Mouse (Mus musculus) embryonic facial prominence, embryonic 10.5 days (tissue): ENCODE results near the gene C030005K15Rik. TPM values are rescaled to one million over a fixed set of nuclear protein-coding genes. Genes with fewer than 3 reads are reported as not detected.
"Not testable (repeated sequence)": the region's sequence is repeated elsewhere in the genome, so short reads cannot be mapped to it uniquely, and the experiment has no call there.

Experiments
- DNase-seq: peaks from one replicate; pipeline ENCODE4 v3.0.0-alpha.2; 2017; ENCODE audit warnings: low spot score
- H3K27ac ChIP-seq: fragments of 300-500 bp; sonication (generic); replicated peaks from 2 replicates; pipeline ENCODE4 v1.5.1; 2016; ENCODE audit warnings: mild to moderate bottlenecking
- H3K27me3 ChIP-seq: fragments of 300-500 bp; sonication (generic); replicated peaks from 2 replicates; pipeline ENCODE4 v1.6.1; 2016; ENCODE audit warnings: low read depth, mild to moderate bottlenecking; ENCODE audit not compliant: poor library complexity, severe bottlenecking
- H3K36me3 ChIP-seq: fragments of 300-500 bp; sonication (generic); replicated peaks from 2 replicates; pipeline ENCODE4 v1.6.1; 2016; ENCODE audit warnings: mild to moderate bottlenecking, moderate library complexity
- H3K4me1 ChIP-seq: fragments of 300-500 bp; sonication (generic); 2 replicates; pipeline ENCODE4 v1.6.1; 2016
- H3K4me3 ChIP-seq: fragments of 300-500 bp; sonication (generic); 2 replicates; pipeline ENCODE4 v1.5.1; 2016; ENCODE audit warnings: mild to moderate bottlenecking, moderate library complexity
- H3K9me3 ChIP-seq: fragments of 300-500 bp; sonication (generic); 2 replicates; pipeline ENCODE4 v1.6.1; 2016; ENCODE audit warnings: mild to moderate bottlenecking
- WGBS: fragments of 180-500 bp; shearing (Covaris S2); methylation state at CpG from one replicate; pipeline ENCODE4 v1.1.7; 2016; 5-methylcytosine and 5-hydroxymethylcytosine counted together
- polyA plus RNA-seq: library from polyadenylated mRNA; unstranded; fragments of >200 nt; fragmentation: Nextera tagmentation; extraction: Ambion mirVana; gene quantifications from 2 replicates; pipeline ENCODE4 v1.2.1, GENCODE M21; 2016

Gene C030005K15Rik
- not detected in 2 replicates for polyA plus RNA-seq

GRCm38 (mm10) chr10:97726655-97727054 is at the start of gene C030005K15Rik:
Gene C030005K15Rik (minus strand): TSS chr10:97726755.
- H3K27ac ChIP-seq, H3K36me3 ChIP-seq, H3K9me3 ChIP-seq: not testable (repeated sequence)

GRCm38 (mm10) chr10:97768171-97768749 is 41.7 kb upstream of the C030005K15Rik start:
- Histone ChIP-seq H3K36me3 (no peaks in the 10 kb centered on the region), H3K27me3 (no peaks in the 10 kb centered on the region), H3K9me3 (no peaks in the 10 kb centered on the region), H3K27ac (no peak overlapping the region), H3K4me3 (no peak overlapping the region), H3K4me1 (no peaks in the 10 kb centered on the region)
- WGBS: 61% methylated on average over 5 of the region's 5 CpGs
- DNase-seq: peak; percentile 30

More at GRCm38 (mm10) chr10:97726655-97727054, at the start of gene C030005K15Rik:
- H3K4me3 ChIP-seq, DNase-seq, H3K4me1 ChIP-seq, H3K27me3 ChIP-seq: not testable (repeated sequence)

GRCm38 (mm10) chr10:97753821-97754220 is 27.3 kb upstream of the C030005K15Rik start:
- Histone ChIP-seq H3K4me1 (no peaks in the 10 kb centered on the region), H3K9me3 (no peaks in the 10 kb centered on the region), H3K27ac (no peak overlapping the region), H3K27me3 (no peaks in the 10 kb centered on the region), H3K4me3 (no peak overlapping the region), H3K36me3 (no peaks in the 10 kb centered on the region)
- DNase-seq: no peak
- WGBS: 83% methylated on average over 4 of the region's 4 CpGs

GRCm38 (mm10) chr10:97747231-97747630 is 20.7 kb upstream of the C030005K15Rik start:
- Histone ChIP-seq H3K4me3 (no peak overlapping the region), H3K9me3 (no peaks in the 10 kb centered on the region), H3K27ac (no peak overlapping the region), H3K4me1 (no peaks in the 10 kb centered on the region), H3K36me3 (no peaks in the 10 kb centered on the region), H3K27me3 (no peaks in the 10 kb centered on the region)
- no peak for DNase-seq
- WGBS: 80% methylated on average over 3 of the region's 3 CpGs

- no peak overlapping the region for H3K27ac ChIP-seq
- H3K9me3 ChIP-seq: no peaks in the 10 kb centered on the region
- H3K36me3 ChIP-seq: no peaks in the 10 kb centered on the region
- 70% methylated on average over 1 of the region's 1 CpGs for WGBS
- H3K27me3 ChIP-seq: no peaks in the 10 kb centered on the region
- no peak overlapping the region for H3K4me3 ChIP-seq
- DNase-seq: no peak
- no peaks in the 10 kb centered on the region for H3K4me1 ChIP-seq
Measured at GRCm38 (mm10) chr10:97725929-97726328, 626 bp downstream of the C030005K15Rik start.

GRCm38 (mm10) chr10:97722709-97723108 is 3.8 kb downstream of the C030005K15Rik start:
- DNase-seq: no peak
- WGBS: 93% methylated on average over 9 of the region's 9 CpGs
- no peaks in the 10 kb centered on the region for H3K27me3 ChIP-seq

GRCm38 (mm10) chr10:97720625-97721024 is 5.9 kb downstream of the C030005K15Rik start:
- Histone ChIP-seq H3K4me1 (no peaks in the 10 kb centered on the region), H3K36me3 (no peaks in the 10 kb centered on the region), H3K4me3 (no peak overlapping the region), H3K9me3 (no peaks in the 10 kb centered on the region), H3K27ac (no peak overlapping the region), H3K27me3 (no peaks in the 10 kb centered on the region)
- 89% methylated on average over 1 of the region's 1 CpGs for WGBS
- DNase-seq: no peak

More at GRCm38 (mm10) chr10:97722709-97723108, 3.8 kb downstream of the C030005K15Rik start:
- Histone ChIP-seq H3K4me1 (no peaks in the 10 kb centered on the region), H3K36me3 (no peaks in the 10 kb centered on the region), H3K27ac (no peak overlapping the region), H3K4me3 (no peak overlapping the region), H3K9me3 (no peaks in the 10 kb centered on the region)

- H3K4me1 ChIP-seq: no peaks in the 10 kb centered on the region
- H3K27me3 ChIP-seq: no peaks in the 10 kb centered on the region
- H3K4me3 ChIP-seq: no peak overlapping the region
- WGBS: 78% methylated on average over 2 of the region's 2 CpGs
- H3K9me3 ChIP-seq: no peaks in the 10 kb centered on the region
- no peak for DNase-seq
- H3K36me3 ChIP-seq: no peaks in the 10 kb centered on the region
- H3K27ac ChIP-seq: no peak overlapping the region
Measured at GRCm38 (mm10) chr10:97718021-97718420, 8.5 kb downstream of the C030005K15Rik start.

- no peaks in the 10 kb centered on the region for H3K4me1 ChIP-seq
- H3K4me3 ChIP-seq: no peak overlapping the region
- no peaks in the 10 kb centered on the region for H3K27me3 ChIP-seq
- no peaks in the 10 kb centered on the region for H3K36me3 ChIP-seq
- H3K27ac ChIP-seq: no peak overlapping the region
- no peaks in the 10 kb centered on the region for H3K9me3 ChIP-seq
- WGBS: 84% methylated on average over 1 of the region's 1 CpGs
- DNase-seq: no peak
Measured at GRCm38 (mm10) chr10:97717233-97717632, 9.3 kb downstream of the C030005K15Rik start.

GRCm38 (mm10) chr10:97715289-97715906 is 11.2 kb downstream of the C030005K15Rik start:
- WGBS: 84% methylated on average over 3 of the region's 3 CpGs
- Histone ChIP-seq H3K9me3 (no peaks in the 10 kb centered on the region), H3K4me3 (no peak overlapping the region), H3K27ac (no peak overlapping the region), H3K27me3 (no peaks in the 10 kb centered on the region), H3K4me1 (no peaks in the 10 kb centered on the region), H3K36me3 (no peaks in the 10 kb centered on the region)
- no peak for DNase-seq

GRCm38 (mm10) chr10:97714584-97714983 is 12.0 kb downstream of the C030005K15Rik start:
- Histone ChIP-seq H3K27ac (no peak overlapping the region), H3K36me3 (no peaks in the 10 kb centered on the region), H3K27me3 (no peaks in the 10 kb centered on the region), H3K9me3 (no peaks in the 10 kb centered on the region), H3K4me3 (no peak overlapping the region), H3K4me1 (no peaks in the 10 kb centered on the region)
- DNase-seq: no peak
- WGBS: 84% methylated on average over 4 of the region's 4 CpGs

GRCm38 (mm10) chr10:97712687-97713086 is 13.9 kb downstream of the C030005K15Rik start:
- H3K4me3 ChIP-seq: no peak overlapping the region
- peak; percentile 60 for DNase-seq
- 5% methylated on average over 5 of the region's 5 CpGs for WGBS
- no peaks in the 10 kb centered on the region for H3K27me3 ChIP-seq
- no peaks in the 10 kb centered on the region for H3K9me3 ChIP-seq
- no peaks in the 10 kb centered on the region for H3K36me3 ChIP-seq
- H3K27ac ChIP-seq: no peak overlapping the region
- H3K4me1 ChIP-seq: no peaks in the 10 kb centered on the region

GRCm38 (mm10) chr10:97704562-97704961 is 22.0 kb downstream of the C030005K15Rik start:
- H3K27ac ChIP-seq: no peak overlapping the region
- no peaks in the 10 kb centered on the region for H3K27me3 ChIP-seq
- no peak overlapping the region for H3K4me3 ChIP-seq
- no peaks in the 10 kb centered on the region for H3K36me3 ChIP-seq
- no peaks in the 10 kb centered on the region for H3K9me3 ChIP-seq
- 0 out of 2 replicates have a peak, but pooled peaks cover 3% of the 10 kb centered on the region for H3K4me1 ChIP-seq
- WGBS: 55% methylated on average over 1 of the region's 1 CpGs
- peak; percentile 35 for DNase-seq
